In genomic region chr2:144267731-144268015, GRCm38 (mm10) we compare ENCODE assay signal across 8 mouse cellular contexts. TPM values are rescaled to one million over a fixed set of nuclear protein-coding genes. Genes with fewer than 3 reads are reported as not detected.
DNase-seq lines count a peak whose midpoint lies in the region; ATAC-seq and TF ChIP-seq lines count a peak whose summit lies in the region.

No protein-coding gene starts in this region.

- H3K9ac ChIP-seq in stomach, embryonic 15.5 days, result no peak overlapping the region

- DNase-seq in frontal cortex, adult 2 months (ENCODE audit: extremely low spot score in 1 of 2, low spot score in 1 of 2), result peak; percentile 24 to 56
- no peak for DNase-seq in frontal cortex, postnatal 14 days (ENCODE audit: low spot score in 2 of 2)
- DNase-seq in thymus, adult 2 months, result peak; percentile 38
- DNase-seq in thymus, postnatal 4 days, result no peak
- DNase-seq in limb, embryonic 10.5 days (ENCODE audit: low spot score), result no peak
- DNase-seq in c-Kit-positive CD71-positive TER-119-positive erythroid progenitor cells, embryonic 14.5 days (ENCODE audit: low spot score), result no peak
- DNase-seq in layer of hippocampus, adult 2 months (ENCODE audit: low spot score in 2 of 2), result no peak

- 4% methylated on average over 1 of the region's 1 CpGs for WGBS in thymus, adult 2 months
- 35% methylated on average over 1 of the region's 1 CpGs for WGBS in limb, embryonic 10.5 days
- WGBS in stomach, embryonic 15.5 days, result 45% methylated on average over 1 of the region's 1 CpGs

- H3K4me1 ChIP-seq in thymus, adult 2 months (replicated peaks; ENCODE audit: control insufficient read depth, insufficient read depth, low read length), result peaks cover 13% of the 10 kb centered on the region
- H3K4me1 ChIP-seq in limb, embryonic 10.5 days, result peaks cover 29% of the 10 kb centered on the region
- H3K4me1 ChIP-seq in stomach, embryonic 15.5 days, result no peaks in the 10 kb centered on the region; the same call in 1 of the 2 replicates

- H3K4me3 ChIP-seq in thymus, adult 2 months (ENCODE audit: control insufficient read depth, insufficient read depth, low read length), result no peak overlapping the region
- H3K4me3 ChIP-seq in limb, embryonic 10.5 days, result peak overlapping the region; percentile 90
- 0 out of 2 replicates have a peak overlapping the region, but pooled peaks have one; percentile 93 for H3K4me3 ChIP-seq in stomach, embryonic 15.5 days (replicated peaks)
- no peak overlapping the region for H3K4me3 ChIP-seq in layer of hippocampus, adult 2 months

- ATAC-seq in stomach, embryonic 15.5 days (ENCODE audit: insufficient read depth, low FRiP score, low read depth), result no peak

- TF ChIP-seq CTCF in thymus, adult 2 months (IDR thresholded peaks at IDR 0.05; ENCODE audit: borderline replicate concordance, control insufficient read depth, extremely low read depth, insufficient read depth, low read length, poor library complexity), result no peak
- no peak for TF ChIP-seq CTCF in layer of hippocampus, adult 2 months (conservative IDR thresholded peaks at IDR 0.05)

- H3K27ac ChIP-seq in thymus, adult 2 months (ENCODE audit: control insufficient read depth, insufficient read depth, low read length), result no peak overlapping the region
- H3K27ac ChIP-seq in limb, embryonic 10.5 days, result no peak overlapping the region
- no peak overlapping the region for H3K27ac ChIP-seq in stomach, embryonic 15.5 days
- H3K27ac ChIP-seq in layer of hippocampus, adult 2 months, result no peak overlapping the region

- peaks cover 4% of the 10 kb centered on the region; the same call in 1 of the 2 replicates for H3K36me3 ChIP-seq in thymus, adult 2 months (ENCODE audit: control insufficient read depth, insufficient read depth, low read length)
- H3K36me3 ChIP-seq in limb, embryonic 10.5 days, result peaks cover 62% of the 10 kb centered on the region
- no peaks in the 10 kb centered on the region; the same call in 1 of the 2 replicates for H3K36me3 ChIP-seq in stomach, embryonic 15.5 days

- peak overlapping the region; percentile 80 for H3K4me2 ChIP-seq in stomach, embryonic 15.5 days

- H3K9me3 ChIP-seq in limb, embryonic 10.5 days (replicated peaks), result no peaks in the 10 kb centered on the region
- H3K9me3 ChIP-seq in stomach, embryonic 15.5 days, result no peaks in the 10 kb centered on the region

- TF ChIP-seq POLR2A in thymus, adult 2 months (IDR thresholded peaks at IDR 0.05; ENCODE audit: control insufficient read depth, extremely low read depth, insufficient read depth, low read length, poor library complexity), result no peak

- H3K27me3 ChIP-seq in thymus, adult 2 months (ENCODE audit: control insufficient read depth, insufficient read depth, low read length), result no peaks in the 10 kb centered on the region
- no peaks in the 10 kb centered on the region for H3K27me3 ChIP-seq in limb, embryonic 10.5 days (ENCODE audit: low read depth, poor library complexity, severe bottlenecking)
- H3K27me3 ChIP-seq in stomach, embryonic 15.5 days (replicated peaks), result no peaks in the 10 kb centered on the region

RNA-seq across cellular contexts. Expression of gene Mgme1, which starts 2.8 kb away (rescaled TPM):
- polyA plus RNA-seq in frontal cortex, adult 2 months (2012; rRNA removed), result 5.9 and 6.0 TPM in 2 replicates
- polyA plus RNA-seq in thymus, adult 2 months (2012; rRNA removed), result 4.7 and 5.4 TPM in 2 replicates
- polyA plus RNA-seq in limb, embryonic 10.5 days (2016; fragmentation: Nextera tagmentation; extraction: Ambion mirVana), result 25.6 and 25.7 TPM in 2 replicates
- polyA plus RNA-seq in stomach, embryonic 15.5 days (2015; fragmentation: Nextera tagmentation; extraction: Ambion mirVana), result 20.2 and 21.3 TPM in 2 replicates
- 1 to 10 TPM; 4.7 to 4.8 TPM for total RNA-seq in layer of hippocampus, adult 2 months (2021)

RNA-seq across cellular contexts. Expression of gene Snx5, which starts 3.0 kb away (rescaled TPM):
- 74.7 and 83.1 TPM in 2 replicates for polyA plus RNA-seq in frontal cortex, adult 2 months (2012; rRNA removed)
- polyA plus RNA-seq in thymus, adult 2 months (2012; rRNA removed), result 71.0 and 73.5 TPM in 2 replicates
- 140 and 144 TPM in 2 replicates for polyA plus RNA-seq in limb, embryonic 10.5 days (2016; fragmentation: Nextera tagmentation; extraction: Ambion mirVana)
- 122 and 130 TPM in 2 replicates for polyA plus RNA-seq in stomach, embryonic 15.5 days (2015; fragmentation: Nextera tagmentation; extraction: Ambion mirVana)
- 10 to 100 TPM; 69.4 to 77.1 TPM for total RNA-seq in layer of hippocampus, adult 2 months (2021)

Comparison
In these comparisons a context has a peak if more than half of its experiments do, and no peak if none do; other contexts are left out.
1. DNase-seq: peak in frontal cortex, adult 2 months (2 of 2) and thymus, adult 2 months (single experiment); none in frontal cortex, postnatal 14 days (0 of 2), thymus, postnatal 4 days (single experiment), limb, embryonic 10.5 days (single experiment), c-Kit-positive CD71-positive TER-119-positive erythroid progenitor cells, embryonic 14.5 days (single experiment) and layer of hippocampus, adult 2 months (0 of 2).
2. H3K4me3 ChIP-seq: peak in limb, embryonic 10.5 days (single experiment) and stomach, embryonic 15.5 days (single experiment); none in thymus, adult 2 months (single experiment) and layer of hippocampus, adult 2 months (single experiment).